Mouse (Mus musculus): ENCODE results near the gene Grik2.

DNA sequence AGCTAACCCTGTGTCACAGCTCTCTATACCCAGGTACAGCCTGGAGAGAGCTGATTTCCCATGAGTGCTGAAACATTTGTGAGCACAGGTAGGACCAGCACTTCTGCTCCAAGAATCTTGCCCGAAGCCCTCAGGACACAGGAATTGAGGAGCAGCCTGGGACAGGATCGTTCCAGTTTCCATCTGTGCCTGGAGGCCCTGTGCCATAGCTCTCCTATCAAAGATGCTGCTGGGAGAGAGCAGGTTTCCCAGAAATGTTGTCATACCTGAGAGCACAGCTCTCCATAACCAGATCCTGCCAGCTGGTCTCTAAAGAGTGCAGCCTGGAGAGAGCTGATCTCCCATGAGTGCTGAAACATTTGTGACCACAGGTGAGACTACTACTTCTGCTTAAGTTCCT is 420.0 kb downstream of the Grik2 start:
- TF ChIP-seq CTCF (IDR thresholded peaks at IDR 0.05; ENCODE audit: extremely low read depth, insufficient read length, insufficient replicate concordance, low read depth, low read length): no peak
- TF ChIP-seq POLR2A (IDR thresholded peaks at IDR 0.05; ENCODE audit: low read depth, low read length): no peak
